In the genomic region with DNA sequence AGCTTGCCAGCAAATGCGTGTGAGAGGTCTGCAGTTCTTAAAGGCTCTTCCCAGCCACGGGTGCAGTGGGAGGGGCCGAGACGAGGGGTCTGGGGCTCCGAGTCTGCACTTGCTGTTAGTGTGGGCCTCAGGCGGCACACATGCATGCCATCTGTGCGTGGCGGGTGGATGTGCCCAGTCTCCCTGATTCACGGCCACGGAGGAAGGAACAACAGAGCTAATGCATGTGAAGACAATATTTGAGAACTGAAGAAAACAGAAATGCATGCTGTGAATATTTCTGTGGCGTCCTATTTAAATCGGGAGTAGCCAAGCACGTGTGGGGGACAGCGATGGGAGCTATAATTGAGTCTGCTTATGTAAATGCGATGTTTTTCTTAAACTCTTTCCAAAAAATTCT, we compare ENCODE assay signal across 10 mouse cellular contexts.
DNase-seq lines count a peak whose midpoint lies in the region; ATAC-seq and TF ChIP-seq lines count a peak whose summit lies in the region.
"Had no signal": no experiment of that assay in that cellular context is flagged by ENCODE, and none has a peak within 500 bp of the region (broad histone marks: within the 10 kb centered on the region; RNA-seq: fewer than 3 reads in every experiment).

No protein-coding gene starts in this region.

- H3K4me1 ChIP-seq in lung, embryonic 14.5 days (ENCODE audit: insufficient read depth), result no peaks in the 10 kb centered on the region
- peaks cover 3% of the 10 kb centered on the region; the same call in 1 of the 2 replicates for H3K4me1 ChIP-seq in forebrain, embryonic 14.5 days (ENCODE audit: control insufficient read depth, insufficient read depth, low read length)
- H3K4me1 ChIP-seq in limb, embryonic 10.5 days, result peaks cover 11% of the 10 kb centered on the region
- peaks cover 2% of the 10 kb centered on the region; the same call in 1 of the 2 replicates for H3K4me1 ChIP-seq in kidney, embryonic 16.5 days (ENCODE audit: insufficient read depth, low read length)
- H3K4me1 ChIP-seq: midbrain, embryonic 12.5 days had no signal

- H3K9me3 ChIP-seq in lung, embryonic 14.5 days (ENCODE audit: low read depth, low read length), result no peaks in the 10 kb centered on the region
- H3K9me3 ChIP-seq in forebrain, embryonic 14.5 days (replicated peaks; ENCODE audit: control insufficient read depth, low read length), result no peaks in the 10 kb centered on the region
- H3K9me3 ChIP-seq in limb, embryonic 10.5 days (replicated peaks), result no peaks in the 10 kb centered on the region
- no peaks in the 10 kb centered on the region for H3K9me3 ChIP-seq in kidney, embryonic 16.5 days (ENCODE audit: low read length)
- H3K9me3 ChIP-seq: midbrain, embryonic 12.5 days had no signal

- ATAC-seq in lung, embryonic 14.5 days (ENCODE audit: insufficient read depth), result no peak
- ATAC-seq in forebrain, embryonic 14.5 days, result peak; percentile 68; the same call in 1 of the 2 replicates
- no peak for ATAC-seq in kidney, embryonic 16.5 days (ENCODE audit: low FRiP score, low TSS enrichment)

- no peak overlapping the region for H3K27ac ChIP-seq in lung, embryonic 14.5 days (ENCODE audit: low read depth)
- no peak overlapping the region for H3K27ac ChIP-seq in forebrain, embryonic 14.5 days (ENCODE audit: low read depth, low read length)
- no peak overlapping the region for H3K27ac ChIP-seq in limb, embryonic 10.5 days
- no peak overlapping the region for H3K27ac ChIP-seq in kidney, embryonic 16.5 days (ENCODE audit: low read length)
- H3K27ac ChIP-seq: midbrain, embryonic 12.5 days had no signal

- H3K36me3 ChIP-seq in lung, embryonic 14.5 days (ENCODE audit: insufficient read depth), result no peaks in the 10 kb centered on the region
- no peaks in the 10 kb centered on the region for H3K36me3 ChIP-seq in forebrain, embryonic 14.5 days (ENCODE audit: control insufficient read depth, insufficient read depth, low read length)
- H3K36me3 ChIP-seq in limb, embryonic 10.5 days, result no peaks in the 10 kb centered on the region
- H3K36me3 ChIP-seq in kidney, embryonic 16.5 days (ENCODE audit: insufficient read depth, low read length), result no peaks in the 10 kb centered on the region
- H3K36me3 ChIP-seq: midbrain, embryonic 12.5 days had no signal

- no peaks in the 10 kb centered on the region for H3K27me3 ChIP-seq in lung, embryonic 14.5 days (ENCODE audit: insufficient read depth, low read length)
- H3K27me3 ChIP-seq in forebrain, embryonic 14.5 days (replicated peaks; ENCODE audit: control insufficient read depth, insufficient read depth, low read length), result no peaks in the 10 kb centered on the region
- no peaks in the 10 kb centered on the region for H3K27me3 ChIP-seq in limb, embryonic 10.5 days (ENCODE audit: low read depth, poor library complexity, severe bottlenecking)
- H3K27me3 ChIP-seq in kidney, embryonic 16.5 days (ENCODE audit: insufficient read depth, low read length), result no peaks in the 10 kb centered on the region

- TF ChIP-seq CTCF in lung, embryonic 14.5 days (IDR thresholded peaks at IDR 0.05; ENCODE audit: low read depth), result no peak

- H3K4me2 ChIP-seq in lung, embryonic 14.5 days, result peak overlapping the region; percentile 16
- H3K4me2 ChIP-seq in forebrain, embryonic 14.5 days (ENCODE audit: low read length), result no peak overlapping the region
- no peak overlapping the region for H3K4me2 ChIP-seq in kidney, embryonic 16.5 days (replicated peaks; ENCODE audit: low read depth, low read length)
- H3K4me2 ChIP-seq: midbrain, embryonic 12.5 days had no signal

- H3K9ac ChIP-seq in lung, embryonic 14.5 days, result no peak overlapping the region
- no peak overlapping the region for H3K9ac ChIP-seq in forebrain, embryonic 14.5 days (ENCODE audit: low read length)
- H3K9ac ChIP-seq in kidney, embryonic 16.5 days (replicated peaks; ENCODE audit: low read length), result no peak overlapping the region
- H3K9ac ChIP-seq: midbrain, embryonic 12.5 days had no signal

- no peak overlapping the region for H3K4me3 ChIP-seq in lung, embryonic 14.5 days (ENCODE audit: low read depth, low read length)
- no peak overlapping the region for H3K4me3 ChIP-seq in forebrain, embryonic 14.5 days (ENCODE audit: low read depth, low read length)
- no peak overlapping the region for H3K4me3 ChIP-seq in limb, embryonic 10.5 days
- H3K4me3 ChIP-seq in kidney, embryonic 16.5 days (ENCODE audit: low read length), result no peak overlapping the region
- H3K4me3 ChIP-seq: midbrain, embryonic 12.5 days had no signal

- 41% methylated on average over 15 of the region's 15 CpGs for WGBS in lung, embryonic 14.5 days
- 47% methylated on average over 15 of the region's 15 CpGs for WGBS in forebrain, embryonic 14.5 days
- WGBS in limb, embryonic 10.5 days, result 54% methylated on average over 15 of the region's 15 CpGs
- 62% methylated on average over 15 of the region's 15 CpGs for WGBS in kidney, embryonic 16.5 days

- DNase-seq in lung, embryonic 14.5 days, result peak; percentile 19
- no peak for DNase-seq in lung, adult 18-20 months
- peak; percentile 36 for DNase-seq in forebrain, embryonic 14.5 days (ENCODE audit: low spot score)
- peak; percentile 51 for DNase-seq in limb, embryonic 10.5 days (ENCODE audit: low spot score)
- peak; percentile 44 for DNase-seq in right cerebral cortex, postnatal 14 days
- DNase-seq in adrenal gland, adult 18-20 months (ENCODE audit: low spot score in 2 of 2), result no peak
- DNase-seq in heart, postnatal 4 days, result no peak
- DNase-seq: adrenal gland, adult 8-10 months had no signal

Comparison
In these comparisons a context has a peak if more than half of its experiments do, and no peak if none do; other contexts are left out.
1. DNase-seq: peak in lung, embryonic 14.5 days (single experiment), forebrain, embryonic 14.5 days (single experiment), limb, embryonic 10.5 days (single experiment) and right cerebral cortex, postnatal 14 days (single experiment); none in lung, adult 18-20 months (0 of 2), adrenal gland, adult 18-20 months (0 of 2) and heart, postnatal 4 days (single experiment).